Mouse (Mus musculus) hindbrain, embryonic 11.5 days (tissue): ENCODE results near the gene Gm13090. TPM values are rescaled to one million over a fixed set of nuclear protein-coding genes. Genes with fewer than 3 reads are reported as not detected.

Experiments
- ATAC-seq: fragments of 200-750 bp; cut with Nextera tagmentation; 2 replicates; pipeline ENCODE4 v1.8.0; 2017; ENCODE audit warnings: mild to moderate bottlenecking, moderate TSS enrichment, moderate library complexity; ENCODE audit not compliant: low FRiP score
- DNase-seq: peaks from one replicate; pipeline ENCODE4 v3.0.0-alpha.2; 2015; ENCODE audit warnings: low spot score
- H3K27ac ChIP-seq: fragments of 300-500 bp; sonication (generic); 2 replicates; pipeline ENCODE4 v1.5.1; 2014; ENCODE audit warnings: mild to moderate bottlenecking, low read depth, low read length
- H3K27me3 ChIP-seq: fragments of 300-500 bp; sonication (generic); 2 replicates; pipeline ENCODE4 v1.6.1; 2014; ENCODE audit warnings: mild to moderate bottlenecking, low read length, moderate library complexity, mixed read lengths; ENCODE audit not compliant: control insufficient read depth, insufficient read depth
- H3K36me3 ChIP-seq: fragments of 300-500 bp; sonication (generic); 2 replicates; pipeline ENCODE4 v1.6.1; 2014; ENCODE audit warnings: mild to moderate bottlenecking, low read length, moderate library complexity, mixed read lengths; ENCODE audit not compliant: control insufficient read depth, insufficient read depth
- H3K4me1 ChIP-seq: fragments of 300-500 bp; sonication (generic); replicated peaks from 2 replicates; pipeline ENCODE4 v1.6.1; 2014; ENCODE audit warnings: low read length, mixed read lengths; ENCODE audit not compliant: control insufficient read depth, insufficient read depth
- H3K4me2 ChIP-seq: fragments of 300-500 bp; sonication (generic); replicated peaks from 2 replicates; pipeline ENCODE4 v1.6.1; 2014; ENCODE audit warnings: mild to moderate bottlenecking, low read depth, low read length
- H3K4me3 ChIP-seq: fragments of 300-500 bp; sonication (generic); 2 replicates; pipeline ENCODE4 v1.5.1; 2014; ENCODE audit warnings: low read depth, low read length
- H3K9ac ChIP-seq: fragments of 300-500 bp; sonication (generic); 2 replicates; pipeline ENCODE4 v1.6.1; 2014; ENCODE audit warnings: low read depth, low read length
- H3K9me3 ChIP-seq: fragments of 300-500 bp; sonication (generic); 2 replicates; pipeline ENCODE4 v1.6.1; 2016; ENCODE audit warnings: low read length; ENCODE audit not compliant: control insufficient read depth
- WGBS: fragments of 180-500 bp; shearing (Covaris S2); extraction: QIAGEN DNeasy Blood & Tissue Kit; methylation state at CpG from one replicate; pipeline ENCODE4 v1.1.7; 2014; 5-methylcytosine and 5-hydroxymethylcytosine counted together
- polyA plus RNA-seq: library from polyadenylated mRNA; unstranded; fragments of >200 nt; fragmentation: Nextera tagmentation; extraction: Ambion mirVana; gene quantifications from 2 replicates; pipeline ENCODE4 v1.2.1, GENCODE M21; 2014

Gene Gm13090
- polyA plus RNA-seq, 1 experiment from 2014 or later, result 0.56 TPM

DNA sequence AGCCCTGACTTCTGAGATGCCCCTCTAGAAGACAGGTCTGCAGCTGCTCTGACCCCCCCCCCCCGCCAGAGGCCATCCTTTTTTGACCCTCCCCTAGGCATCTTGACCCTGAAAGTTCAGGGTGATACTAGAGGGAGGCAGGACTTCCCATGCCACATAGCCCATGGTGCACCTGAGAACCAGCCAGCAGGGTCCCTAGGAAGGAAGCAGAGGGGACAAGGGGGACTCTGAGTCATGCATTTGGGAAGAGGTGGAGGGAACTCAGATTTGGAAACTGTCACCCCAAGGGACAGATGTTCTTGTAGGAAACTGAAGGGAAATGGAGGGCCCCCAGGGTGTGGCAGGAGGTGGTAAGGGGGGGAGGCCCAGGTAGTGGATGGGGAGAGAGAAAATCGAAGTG lies 49.2 kb downstream of the Gm13090 start:
- no peak overlapping the region for H3K9ac ChIP-seq

GRCm38 (mm10) chr4:151139053-151139840 lies 49.9 kb downstream of the Gm13090 start:
- no peaks in the 10 kb centered on the region for H3K9me3 ChIP-seq
- peak overlapping the region; percentile 97 for H3K27ac ChIP-seq
- H3K4me2 ChIP-seq, result peak overlapping the region; percentile 38
- H3K36me3 ChIP-seq, result no peaks in the 10 kb centered on the region
- H3K9ac ChIP-seq, result peak overlapping the region; percentile 52
- WGBS, result 4% methylated on average over 20 of the region's 20 CpGs
- ATAC-seq (peak; percentile 19), DNase-seq (peak; percentile 92)
- H3K4me1 ChIP-seq, result peaks cover 28% of the 10 kb centered on the region
- H3K27me3 ChIP-seq, result peaks cover 2% of the 10 kb centered on the region; the same call in 1 of the 2 replicates
- 0 out of 2 replicates have a peak overlapping the region, but pooled peaks have one; percentile 3 for H3K4me3 ChIP-seq

More for the DNA sequence above, 49.2 kb downstream of the Gm13090 start:
- peak overlapping the region; percentile 97; the same call in 1 of the 2 replicates for H3K27ac ChIP-seq
- peaks cover 28% of the 10 kb centered on the region for H3K4me1 ChIP-seq
- DNase-seq, result no peak
- no peaks in the 10 kb centered on the region for H3K36me3 ChIP-seq
- no peak for ATAC-seq
- WGBS, result 38% methylated on average over 2 of the region's 2 CpGs
- no peaks in the 10 kb centered on the region for H3K9me3 ChIP-seq
- H3K4me2 ChIP-seq, result peak overlapping the region; percentile 17; the same call in 1 of the 2 replicates
- H3K27me3 ChIP-seq, result peaks cover 2% of the 10 kb centered on the region; the same call in 1 of the 2 replicates
- H3K4me3 ChIP-seq, result no peak overlapping the region

GRCm38 (mm10) chr4:151140368-151140982 lies 51.1 kb downstream of the Gm13090 start:
- H3K4me1 ChIP-seq, result peaks cover 28% of the 10 kb centered on the region
- ATAC-seq (peak; percentile 83), DNase-seq (peak; percentile 96)
- WGBS, result 5% methylated on average over 20 of the region's 20 CpGs
- peak overlapping the region; percentile 97 for H3K27ac ChIP-seq
- H3K4me3 ChIP-seq, result 0 out of 2 replicates have a peak overlapping the region, but pooled peaks have one; percentile 8
- peak overlapping the region; percentile 38 for H3K4me2 ChIP-seq
- peaks cover 3% of the 10 kb centered on the region; the same call in 1 of the 2 replicates for H3K9me3 ChIP-seq
- no peaks in the 10 kb centered on the region for H3K36me3 ChIP-seq
- peak overlapping the region; percentile 52 for H3K9ac ChIP-seq
- peaks cover 2% of the 10 kb centered on the region; the same call in 1 of the 2 replicates for H3K27me3 ChIP-seq

Other genes with a start within 250 kb of the Gm13090 start
- gene Errfi1, start 235.7 kb upstream of the Gm13090 start, polyA plus RNA-seq, result 34.0 and 36.7 TPM in 2 replicates
- 406 and 416 TPM in 2 replicates for gene Park7, start 175.1 kb upstream of the Gm13090 start, polyA plus RNA-seq
- 0.21 TPM in 1 of 2 replicates, not detected in the other for gene Tnfrsf9, start 175.0 kb upstream of the Gm13090 start, polyA plus RNA-seq
- not detected in 2 replicates for gene Uts2, start 92.5 kb upstream of the Gm13090 start, polyA plus RNA-seq
- 4.5 and 5.2 TPM in 2 replicates for gene Per3, start 44.9 kb upstream of the Gm13090 start, polyA plus RNA-seq
- gene Vamp3, start 31.6 kb upstream of the Gm13090 start, polyA plus RNA-seq, result 80.7 and 103 TPM in 2 replicates